Mouse (Mus musculus) lung, postnatal 0 days (tissue): Measurements from ENCODE around the gene Bach2. TPM values are rescaled to one million over a fixed set of nuclear protein-coding genes. Genes with fewer than 3 reads are reported as not detected.
A peak's percentile ranks its signal among the peaks of the same experiment; 100 is the strongest.

Experiments used
- ATAC-seq: fragments of 200-750 bp; cut with Nextera tagmentation; 2 replicates; pipeline ENCODE4 v1.8.0; 2017; ENCODE audit warnings: moderate library complexity
- DNase-seq: peaks from one replicate; pipeline ENCODE4 v3.0.0-alpha.2; 2016; ENCODE audit warnings: low spot score
- H3K27ac ChIP-seq: fragments of 300-500 bp; sonication (generic); 2 replicates; pipeline ENCODE4 v1.5.1; 2014; ENCODE audit warnings: antibody characterized with exemption, mild to moderate bottlenecking, low read length, mixed read lengths
- H3K27me3 ChIP-seq: fragments of 300-500 bp; sonication (generic); replicated peaks from 2 replicates; pipeline ENCODE4 v1.6.1; 2014; ENCODE audit warnings: low read length, mixed read lengths; ENCODE audit not compliant: insufficient read depth
- H3K36me3 ChIP-seq: fragments of 300-500 bp; sonication (generic); 2 replicates; pipeline ENCODE4 v1.6.1; 2014; ENCODE audit warnings: low read length, mixed read lengths; ENCODE audit not compliant: insufficient read depth
- H3K4me1 ChIP-seq: fragments of 300-500 bp; sonication (generic); 2 replicates; pipeline ENCODE4 v1.6.1; 2014; ENCODE audit warnings: antibody characterized with exemption, low read depth, low read length, mixed read lengths; ENCODE audit not compliant: insufficient read depth
- H3K4me2 ChIP-seq: fragments of 300-500 bp; sonication (generic); replicated peaks from 2 replicates; pipeline ENCODE4 v1.6.1; 2014; ENCODE audit warnings: low read depth, mild to moderate bottlenecking, low read length, moderate library complexity, mixed read lengths
- H3K4me3 ChIP-seq: fragments of 300-500 bp; sonication (generic); 2 replicates; pipeline ENCODE4 v1.5.1; 2014; ENCODE audit warnings: low read depth, low read length
- H3K9ac ChIP-seq: fragments of 300-500 bp; sonication (generic); replicated peaks from 2 replicates; pipeline ENCODE4 v1.6.1; 2014; ENCODE audit warnings: low read depth, mild to moderate bottlenecking
- H3K9me3 ChIP-seq: fragments of 300-500 bp; sonication (generic); 2 replicates; pipeline ENCODE4 v1.6.1; 2016; ENCODE audit warnings: low read length, mixed read lengths
- CTCF ChIP-seq: IDR thresholded peaks from 2 replicates; pipeline ENCODE4 v1.5.1; 2016; ENCODE audit warnings: antibody characterized with exemption, mild to moderate bottlenecking
- EP300 ChIP-seq: IDR thresholded peaks from 2 replicates; pipeline ENCODE4 v1.6.1; 2016; ENCODE audit warnings: antibody characterized with exemption, mild to moderate bottlenecking, control low read depth
- WGBS: fragments of 180-500 bp; shearing (Covaris S2); extraction: QIAGEN DNeasy Blood & Tissue Kit; methylation state at CpG from one replicate; pipeline ENCODE4 v1.1.7; 2014; 5-methylcytosine and 5-hydroxymethylcytosine counted together
- polyA plus RNA-seq: library from polyadenylated mRNA; unstranded; fragments of >200 nt; fragmentation: Nextera tagmentation; extraction: Ambion mirVana; gene quantifications from 2 replicates; pipeline ENCODE4 v1.2.1, GENCODE M21; 2015

Gene Bach2
- polyA plus RNA-seq, 1 experiment from 2014 or later: 8.8 TPM

GRCm38 (mm10) chr4:32272398-32272797, 33.8 kb downstream of the Bach2 start:
- no peak overlapping the region for H3K4me2 ChIP-seq
- DNase-seq: no peak
- H3K27me3 ChIP-seq: no peaks in the 10 kb centered on the region
- H3K4me1 ChIP-seq: no peaks in the 10 kb centered on the region
- H3K9me3 ChIP-seq: no peaks in the 10 kb centered on the region
- no peak overlapping the region for H3K4me3 ChIP-seq
- no peak for TF ChIP-seq CTCF
- TF ChIP-seq EP300: no peak
- no peak overlapping the region for H3K9ac ChIP-seq
- H3K36me3 ChIP-seq: no peaks in the 10 kb centered on the region
- ATAC-seq: no peak
- 61% methylated on average over 5 of the region's 5 CpGs for WGBS
- no peak overlapping the region for H3K27ac ChIP-seq

DNA sequence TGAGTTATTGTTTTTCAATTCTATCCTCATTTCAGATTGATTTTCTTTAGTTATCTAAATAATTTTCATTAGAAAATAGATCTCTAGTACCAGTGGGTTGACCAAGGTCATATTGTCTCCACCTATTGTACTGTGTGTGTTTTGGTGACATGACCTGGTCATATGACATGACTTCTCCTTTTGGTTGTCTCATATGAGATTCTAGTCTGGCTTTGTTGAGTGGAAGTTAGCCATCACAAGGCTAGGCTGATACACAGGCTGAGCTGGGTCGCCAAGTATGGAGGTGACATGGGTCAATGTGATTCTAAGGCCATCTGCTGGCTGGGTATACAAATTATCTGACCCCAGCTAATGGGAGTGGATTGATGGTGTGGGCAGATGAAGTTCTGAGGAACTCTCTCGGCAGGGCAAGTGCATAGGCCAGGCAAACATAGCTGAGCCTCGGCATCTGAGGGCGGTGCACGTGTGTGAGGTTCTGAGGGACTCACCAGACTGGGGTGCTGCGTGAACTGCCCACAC, 36.2 kb downstream of the Bach2 start:
- Histone ChIP-seq H3K4me1 (no peaks in the 10 kb centered on the region), H3K4me2 (no peak overlapping the region), H3K27me3 (no peaks in the 10 kb centered on the region), H3K27ac (no peak overlapping the region), H3K9ac (no peak overlapping the region), H3K4me3 (no peak overlapping the region), H3K36me3 (no peaks in the 10 kb centered on the region), H3K9me3 (no peaks in the 10 kb centered on the region)
- DNase-seq: no peak
- WGBS: 86% methylated on average over 6 of the region's 6 CpGs
- ATAC-seq: no peak
- TF ChIP-seq EP300 (no peak), CTCF (no peak)

- no peak overlapping the region for H3K4me3 ChIP-seq
- TF ChIP-seq EP300 (no peak), CTCF (no peak)
- no peaks in the 10 kb centered on the region for H3K27me3 ChIP-seq
- no peaks in the 10 kb centered on the region for H3K36me3 ChIP-seq
- H3K9ac ChIP-seq: no peak overlapping the region
- 0 out of 2 replicates have a peak overlapping the region, but pooled peaks have one; percentile 38 for H3K27ac ChIP-seq
- H3K9me3 ChIP-seq: no peaks in the 10 kb centered on the region
- no peaks in the 10 kb centered on the region for H3K4me1 ChIP-seq
- no peak overlapping the region for H3K4me2 ChIP-seq
- DNase-seq (no peak), ATAC-seq (no peak)
- 85% methylated on average over 1 of the region's 1 CpGs for WGBS
Observed at GRCm38 (mm10) chr4:32279842-32280241, 41.2 kb downstream of the Bach2 start.

- DNase-seq (peak; percentile 11), ATAC-seq (peak; percentile 50)
- Histone ChIP-seq H3K9ac (no peak overlapping the region), H3K27ac (no peak overlapping the region), H3K36me3 (no peaks in the 10 kb centered on the region), H3K27me3 (no peaks in the 10 kb centered on the region), H3K4me2 (no peak overlapping the region), H3K4me1 (no peaks in the 10 kb centered on the region), H3K9me3 (no peaks in the 10 kb centered on the region), H3K4me3 (no peak overlapping the region)
- WGBS: 25% methylated on average over 6 of the region's 6 CpGs
- TF ChIP-seq CTCF (no peak), EP300 (no peak)
Observed at GRCm38 (mm10) chr4:32280401-32280800, 41.8 kb downstream of the Bach2 start.

GRCm38 (mm10) chr4:32281306-32281705, 42.7 kb downstream of the Bach2 start:
- Histone ChIP-seq H3K4me3 (no peak overlapping the region), H3K36me3 (no peaks in the 10 kb centered on the region), H3K27me3 (no peaks in the 10 kb centered on the region), H3K4me1 (no peaks in the 10 kb centered on the region), H3K27ac (no peak overlapping the region), H3K4me2 (no peak overlapping the region), H3K9ac (no peak overlapping the region), H3K9me3 (no peaks in the 10 kb centered on the region)
- ATAC-seq (no peak), DNase-seq (no peak)
- TF ChIP-seq CTCF: no peak
- no peak for TF ChIP-seq EP300
- 81% methylated on average over 6 of the region's 6 CpGs for WGBS

DNA sequence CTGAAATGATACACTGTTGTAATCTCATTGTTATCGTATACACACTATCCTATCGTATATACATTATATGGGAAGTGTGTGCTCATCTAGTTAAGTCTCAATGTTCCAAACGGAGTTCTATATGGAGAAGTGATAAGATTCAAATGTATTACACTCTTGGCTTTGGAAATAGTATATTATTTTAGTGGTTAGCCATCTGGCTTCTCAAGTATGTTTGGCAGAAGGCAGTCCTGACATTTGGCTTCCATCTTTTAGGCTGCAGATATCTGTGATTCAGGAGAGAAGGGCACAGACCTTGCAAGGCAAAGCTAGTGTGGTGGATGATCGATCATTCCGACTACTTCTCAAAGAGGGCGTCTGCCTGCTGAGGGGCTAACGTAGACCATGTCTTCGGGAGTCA, 47.8 kb downstream of the Bach2 start:
- Histone ChIP-seq H3K9me3 (no peaks in the 10 kb centered on the region), H3K27me3 (no peaks in the 10 kb centered on the region), H3K4me2 (no peak overlapping the region), H3K4me3 (no peak overlapping the region), H3K36me3 (no peaks in the 10 kb centered on the region), H3K4me1 (peaks cover 21% of the 10 kb centered on the region), H3K9ac (no peak overlapping the region), H3K27ac (no peak overlapping the region)
- TF ChIP-seq EP300 (no peak), CTCF (no peak)
- no peak for ATAC-seq
- no peak for DNase-seq
- WGBS: 77% methylated on average over 8 of the region's 8 CpGs
